Mouse (Mus musculus) heart, postnatal 4 days (tissue): ENCODE results near the gene Adamts16. TPM values are rescaled to one million over a fixed set of nuclear protein-coding genes. Genes with fewer than 3 reads are reported as not detected.

Experiments
- DNase-seq: peaks from one replicate; pipeline ENCODE4 v3.0.0; 2021
- total RNA-seq, 2 experiments: library from RNA; stranded (reverse); gene quantifications; 2 replicates each; pipeline ENCODE4 v1.2.3; 2021

Gene Adamts16
- total RNA-seq, 2 experiments from 2014 or later, result 0.48 to 0.52 TPM

DNA sequence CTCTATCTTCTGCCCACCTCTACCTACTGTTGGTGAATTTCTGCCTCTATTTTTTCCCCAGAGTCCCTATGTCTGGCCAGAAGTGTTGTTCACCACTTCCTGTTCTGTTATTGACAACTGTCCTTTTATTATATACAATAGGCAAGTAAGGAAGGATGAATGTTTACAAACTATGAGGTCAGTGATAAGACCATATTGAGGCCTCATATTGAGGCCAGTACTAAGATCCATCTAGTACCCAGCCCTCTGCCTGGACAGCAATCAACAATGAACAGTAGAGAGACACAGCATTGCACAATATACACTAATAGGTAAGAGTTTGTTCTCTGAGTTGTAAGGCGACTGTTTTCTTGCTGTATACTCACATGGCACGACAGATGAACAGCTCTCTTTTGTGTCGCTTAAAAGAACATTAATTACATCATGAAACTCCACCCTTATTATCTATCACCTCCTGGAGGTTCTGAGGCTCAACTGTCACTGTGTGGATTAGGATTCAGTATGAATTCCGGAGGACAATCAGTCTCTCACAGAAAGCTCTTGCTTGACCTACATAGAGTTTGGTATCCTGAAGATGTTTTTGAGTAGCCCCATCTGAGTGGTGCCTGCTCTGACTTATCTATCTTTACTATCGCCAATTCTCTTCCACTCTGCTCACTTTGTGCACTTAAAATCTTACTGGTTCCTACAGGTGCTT is 134.3 kb downstream of the Adamts16 start:
- no peak for DNase-seq

DNA sequence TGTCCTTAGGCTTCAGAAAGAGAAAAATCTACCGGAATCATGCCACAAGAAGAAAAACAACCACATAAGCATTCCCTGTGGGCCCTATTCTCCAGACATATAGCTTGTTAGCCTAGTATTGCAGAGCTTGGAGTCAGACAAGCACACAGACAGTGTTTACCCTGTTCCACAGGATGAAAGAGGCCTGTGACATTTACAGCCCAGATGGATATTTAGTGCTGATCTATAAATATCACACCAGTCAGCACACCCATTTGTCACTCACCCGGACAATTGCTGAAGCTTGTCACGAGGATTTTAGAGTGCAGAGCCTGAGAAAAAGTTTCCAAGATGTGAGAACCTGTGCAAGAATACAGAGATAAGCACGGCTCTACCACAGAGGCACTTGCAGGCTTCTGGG is 138.7 kb downstream of the Adamts16 start:
- DNase-seq, result no peak

DNA sequence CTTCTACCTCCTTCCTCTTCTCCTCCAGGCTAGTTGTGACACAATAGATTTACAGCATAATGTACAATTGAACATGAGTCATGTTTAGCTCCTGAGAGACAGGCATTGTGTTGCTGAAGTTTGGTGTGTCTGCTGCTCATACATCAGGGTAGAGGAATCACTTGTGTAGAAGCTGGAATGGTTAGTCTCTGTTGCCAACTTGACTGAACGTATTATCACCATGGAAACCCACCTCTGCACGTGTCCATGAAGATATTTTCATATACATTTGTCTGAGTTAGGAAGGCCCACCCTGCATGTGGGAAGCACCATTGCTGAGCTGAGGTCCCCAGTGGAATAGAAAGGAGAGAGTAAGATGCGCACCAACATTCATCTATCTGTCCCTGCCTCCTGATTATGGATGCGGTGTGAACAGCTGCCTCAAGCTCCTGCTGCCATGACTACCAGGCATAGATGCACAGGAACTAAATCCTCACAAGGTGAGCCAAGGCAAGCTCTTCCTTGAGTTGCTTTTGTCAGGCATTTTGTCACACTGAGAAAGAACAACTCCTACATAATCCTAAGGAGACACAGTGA is 142.7 kb downstream of the Adamts16 start:
- DNase-seq, result no peak

DNA sequence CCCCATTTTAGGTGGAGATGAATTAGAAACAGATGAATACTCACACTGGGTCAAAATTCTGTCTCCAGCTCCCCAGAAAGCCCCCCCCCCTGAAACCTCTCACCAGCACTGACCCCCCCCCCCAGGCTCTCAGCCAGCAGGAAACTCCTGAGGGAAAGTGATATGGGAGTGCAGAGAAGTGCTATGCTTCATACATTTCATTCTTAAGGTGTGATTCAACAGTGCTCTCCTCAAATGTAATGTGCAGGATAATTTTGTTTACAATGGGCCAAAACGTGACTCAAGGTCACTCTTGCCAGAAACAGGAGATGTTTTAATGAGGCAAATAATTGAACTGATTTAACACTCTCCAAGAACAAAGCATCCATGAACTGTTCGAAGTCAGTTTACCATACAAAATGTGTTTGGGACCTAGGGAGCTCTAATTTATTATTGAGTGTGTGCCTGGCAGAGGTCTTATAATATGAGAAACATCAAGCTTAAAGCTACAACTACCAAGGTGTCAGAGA is 152.1 kb downstream of the Adamts16 start:
- DNase-seq, result no peak

DNA sequence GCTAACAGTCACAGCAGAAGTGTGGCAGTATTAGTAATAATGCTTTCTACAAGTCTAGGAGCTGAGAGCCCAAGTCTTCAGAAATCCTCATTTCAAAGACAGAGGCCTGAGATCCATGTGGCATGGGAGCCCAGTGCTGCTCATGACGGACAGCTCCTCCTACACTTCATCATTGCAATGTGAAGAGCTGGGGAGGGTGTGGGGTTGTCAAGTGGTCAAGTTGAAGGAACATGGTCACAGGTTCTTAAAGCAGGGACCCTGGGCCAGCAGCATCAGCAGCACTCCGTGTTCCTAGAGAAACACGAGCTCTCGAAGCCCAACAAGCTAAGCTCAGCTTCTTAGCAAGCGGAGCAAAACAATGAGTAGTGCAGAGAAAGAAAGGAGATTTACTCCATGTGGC is 155.8 kb downstream of the Adamts16 start:
- no peak for DNase-seq

DNA sequence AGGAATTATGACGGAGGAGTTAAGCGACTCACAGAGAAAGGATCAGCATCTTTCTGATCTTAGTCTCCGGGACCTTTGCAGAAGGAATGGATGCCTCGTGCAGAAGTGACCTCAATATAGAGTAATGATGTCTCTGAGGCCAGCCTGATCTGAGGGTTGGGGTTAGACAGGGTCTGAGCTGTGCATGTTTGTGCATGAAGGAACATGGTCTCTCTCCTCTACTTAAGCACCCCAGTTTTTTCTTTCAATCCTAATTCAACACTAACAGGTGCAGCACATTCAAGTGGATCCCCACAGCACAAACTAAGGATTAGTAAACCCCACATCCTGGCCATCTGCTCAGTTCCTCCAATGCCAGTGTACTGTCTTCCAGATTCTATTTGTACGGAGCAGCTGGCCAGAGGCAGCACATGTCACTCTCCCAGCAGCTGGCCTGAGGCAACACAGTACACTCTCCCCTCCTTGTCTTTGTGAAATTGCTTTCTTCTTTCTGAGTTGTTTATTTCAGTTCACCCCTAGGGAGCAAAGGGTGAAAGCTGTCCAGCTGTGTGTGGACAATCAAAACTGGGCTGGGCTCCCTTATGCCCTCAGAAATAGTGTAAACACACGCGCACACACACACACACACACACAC is 156.5 kb downstream of the Adamts16 start:
- no peak for DNase-seq

DNA sequence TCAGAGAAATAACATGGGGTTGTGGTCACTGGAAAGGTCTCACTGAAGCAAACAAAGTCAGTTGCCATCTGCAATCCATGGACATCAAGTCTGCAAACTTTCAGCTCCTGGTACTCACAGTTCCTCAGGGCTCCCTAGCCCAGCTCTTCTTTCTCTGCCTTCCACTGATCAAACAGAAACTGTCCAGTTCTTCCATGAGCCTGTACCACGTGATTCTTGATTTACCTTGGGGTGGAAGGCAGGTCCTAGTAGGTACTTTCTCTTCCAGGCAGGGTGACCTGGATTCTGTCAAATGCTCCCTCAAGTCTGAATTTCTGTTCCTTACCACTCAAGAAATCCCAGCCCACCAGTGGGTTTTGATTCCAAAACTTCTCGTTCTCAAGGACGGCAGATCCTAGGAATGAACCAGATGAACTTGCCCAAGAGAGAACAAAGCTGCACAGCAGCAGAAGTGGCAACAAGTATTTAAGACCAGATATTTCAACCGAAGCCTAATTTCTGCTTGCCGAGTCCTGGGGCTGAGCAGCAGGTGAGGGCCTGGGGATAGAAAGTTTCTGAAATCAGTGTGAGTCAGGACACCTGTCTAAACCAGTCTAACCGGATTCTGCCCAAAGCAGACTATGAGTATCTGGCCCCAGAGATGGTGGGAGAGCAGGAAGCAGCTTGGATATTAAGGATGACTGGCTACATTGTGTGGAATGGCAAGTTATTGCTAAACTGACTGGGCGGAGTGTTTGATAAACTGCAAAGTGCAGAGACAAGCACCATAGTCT is 160.0 kb downstream of the Adamts16 start:
- no peak for DNase-seq

DNA sequence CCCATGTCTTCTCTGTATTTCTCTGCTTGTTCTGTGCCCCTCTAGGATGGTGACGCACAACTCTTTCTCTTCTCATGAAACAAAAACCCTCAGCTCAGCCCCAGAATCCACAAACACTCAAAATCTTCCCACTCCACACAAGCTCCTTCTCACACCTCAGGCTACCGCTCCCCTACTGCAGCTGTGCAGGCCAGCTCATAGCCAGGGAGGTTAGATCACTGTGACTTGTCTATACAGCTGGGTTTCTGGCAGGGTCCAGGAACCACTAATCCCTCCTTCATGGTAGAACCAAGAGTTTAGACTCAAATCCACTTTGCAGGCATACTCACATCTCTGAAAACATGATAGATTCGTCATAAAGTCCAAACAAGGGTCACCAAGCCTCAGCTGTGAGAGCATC is 161.3 kb downstream of the Adamts16 start:
- no peak for DNase-seq

Other genes starting within 250 kb of the Adamts16 start
- 10 to 100 TPM; 35.8 to 36.4 TPM for gene Ice1, start 204.2 kb downstream of the Adamts16 start, total RNA-seq